Comparison of ENCODE assay signal across 27 mouse cellular contexts in genomic region chr5:77552081-77552480, GRCm38 (mm10).
"Had no signal": no experiment of that assay in that cellular context is flagged by ENCODE, and none has a peak within 500 bp of the region (broad histone marks: within the 10 kb centered on the region; RNA-seq: fewer than 3 reads in every experiment).

No protein-coding gene starts in this region.

- H3K9me3 ChIP-seq: limb, embryonic 12.5 days; limb, embryonic 13.5 days; limb, embryonic 15.5 days; liver, embryonic 15.5 days; lung, embryonic 15.5 days; midbrain, embryonic 10.5 days; midbrain, embryonic 12.5 days; midbrain, embryonic 15.5 days; neural tube, embryonic 12.5 days; neural tube, embryonic 13.5 days had no signal

- H3K27me3 ChIP-seq: limb, embryonic 12.5 days; limb, embryonic 13.5 days; limb, embryonic 15.5 days; liver, embryonic 12.5 days; liver, embryonic 13.5 days; liver, embryonic 15.5 days; lung, embryonic 15.5 days; megakaryocyte, embryonic 14.5 days; neural tube, embryonic 12.5 days; neural tube, embryonic 13.5 days had no signal

- H3K4me1 ChIP-seq: limb, embryonic 15.5 days; liver, embryonic 12.5 days; liver, embryonic 13.5 days; liver, embryonic 15.5 days; lung, embryonic 15.5 days; megakaryocyte, embryonic 14.5 days; midbrain, embryonic 10.5 days; midbrain, embryonic 12.5 days; midbrain, embryonic 15.5 days; neural tube, embryonic 12.5 days; neural tube, embryonic 13.5 days had no signal

- H3K4me3 ChIP-seq: limb, embryonic 12.5 days; limb, embryonic 13.5 days; limb, embryonic 15.5 days; liver, embryonic 12.5 days; liver, embryonic 13.5 days; liver, embryonic 15.5 days; lung, embryonic 15.5 days; megakaryocyte, embryonic 14.5 days; midbrain, embryonic 10.5 days; midbrain, embryonic 12.5 days; midbrain, embryonic 15.5 days; myocyte; neural tube, embryonic 12.5 days; neural tube, embryonic 13.5 days had no signal

- H3K9ac ChIP-seq: limb, embryonic 12.5 days; limb, embryonic 13.5 days; limb, embryonic 15.5 days; liver, embryonic 12.5 days; liver, embryonic 13.5 days; liver, embryonic 14.5 days; liver, embryonic 15.5 days; liver, postnatal 0 days; lung, embryonic 14.5 days; lung, embryonic 15.5 days; midbrain, embryonic 12.5 days; midbrain, embryonic 15.5 days; neural tube, embryonic 12.5 days; neural tube, embryonic 13.5 days had no signal

- H3K27ac ChIP-seq: limb, embryonic 12.5 days; limb, embryonic 13.5 days; limb, embryonic 15.5 days; liver, embryonic 12.5 days; liver, embryonic 13.5 days; liver, embryonic 14.5 days; liver, embryonic 15.5 days; lung, embryonic 15.5 days; macrophage; midbrain, embryonic 10.5 days; midbrain, embryonic 12.5 days; midbrain, embryonic 15.5 days; neural tube, embryonic 12.5 days; neural tube, embryonic 13.5 days had no signal

- DNase-seq: left cerebral cortex, postnatal 4 days; liver; liver, embryonic 13.5 days; liver, postnatal 0 days; lung, adult 2 months; lung, embryonic 14.5 days; lung, postnatal 14 days; lung, postnatal 4 days; midbrain, embryonic 14.5 days had no signal

- ATAC-seq: liver, embryonic 12.5 days; liver, postnatal 0 days; lung, postnatal 0 days; midbrain, embryonic 16.5 days had no signal

- H3K4me2 ChIP-seq: limb, embryonic 12.5 days; limb, embryonic 13.5 days; limb, embryonic 15.5 days; liver, embryonic 11.5 days; liver, embryonic 12.5 days; liver, embryonic 13.5 days; liver, embryonic 15.5 days; lung, embryonic 14.5 days; lung, embryonic 15.5 days; midbrain, embryonic 12.5 days; midbrain, embryonic 15.5 days; neural tube, embryonic 12.5 days; neural tube, embryonic 13.5 days had no signal

- H3K36me3 ChIP-seq: limb, embryonic 12.5 days; limb, embryonic 13.5 days; limb, embryonic 15.5 days; liver, embryonic 12.5 days; liver, embryonic 13.5 days; liver, embryonic 15.5 days; lung, embryonic 15.5 days; midbrain, embryonic 10.5 days; midbrain, embryonic 12.5 days; midbrain, embryonic 15.5 days; neural tube, embryonic 12.5 days; neural tube, embryonic 13.5 days had no signal
